Mouse (Mus musculus) mature B cell (primary cell): Measurements from ENCODE around the gene Ecsit.
"Not testable (repeated sequence)": the region's sequence is repeated elsewhere in the genome, so short reads cannot be mapped to it uniquely, and the experiment has no call there.

Experiments
- in situ Hi-C: fragments of 300-500 bp; cut with MboI; formaldehyde crosslinking; loops from 2 replicates; pipeline ENCODE4 v1.14.3; 2019

Gene Ecsit

DNA sequence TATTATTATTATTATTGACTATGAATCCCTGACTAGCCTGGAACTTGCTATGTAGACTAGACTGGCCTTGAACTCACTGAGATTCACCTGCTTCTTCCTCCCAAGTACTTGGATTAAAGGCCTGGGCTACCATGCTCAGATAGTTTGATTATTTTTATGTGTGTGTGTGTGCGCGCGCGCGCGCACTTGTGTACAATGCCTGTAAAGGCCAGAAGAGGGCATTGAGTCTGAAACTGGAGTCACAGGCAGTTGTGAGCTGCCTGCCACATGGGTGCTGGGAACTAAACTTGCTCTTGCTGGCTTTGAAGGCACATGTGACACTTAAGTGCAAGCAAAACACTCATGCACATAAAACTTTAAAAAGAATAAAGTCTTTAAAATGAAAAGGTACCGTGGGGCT lies 4.0 kb upstream of the Ecsit start:
- in situ Hi-C loops, result no loop called here

DNA sequence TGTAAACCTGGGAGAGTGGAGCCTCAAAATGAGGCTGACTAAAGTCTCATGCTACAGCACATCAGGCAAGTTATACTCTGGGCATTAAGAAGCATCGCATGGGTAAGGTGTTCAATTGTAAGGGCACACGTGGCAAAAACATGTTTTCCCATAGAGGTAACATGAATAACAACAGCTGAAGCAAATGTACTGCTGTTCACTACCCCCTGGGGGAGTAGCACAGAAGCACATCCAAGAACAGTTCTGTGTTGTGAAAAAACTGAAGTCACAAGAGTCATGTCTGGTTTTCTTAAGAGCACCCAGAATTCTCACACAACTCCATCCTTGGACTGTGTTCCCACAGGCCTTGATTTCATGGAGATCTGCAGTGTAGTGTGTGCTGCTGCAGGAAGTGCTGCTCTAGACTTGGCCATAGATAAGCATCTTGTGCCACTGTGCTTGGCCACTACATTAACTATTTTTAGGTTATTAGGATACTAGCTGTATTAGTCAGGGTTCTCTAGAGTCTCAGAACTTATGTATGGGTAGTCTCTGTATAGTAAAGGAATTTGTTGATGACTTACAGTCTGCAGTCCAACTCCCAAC lies 1.9 kb upstream of the Ecsit start:
- in situ Hi-C loops, result no loop called here

DNA sequence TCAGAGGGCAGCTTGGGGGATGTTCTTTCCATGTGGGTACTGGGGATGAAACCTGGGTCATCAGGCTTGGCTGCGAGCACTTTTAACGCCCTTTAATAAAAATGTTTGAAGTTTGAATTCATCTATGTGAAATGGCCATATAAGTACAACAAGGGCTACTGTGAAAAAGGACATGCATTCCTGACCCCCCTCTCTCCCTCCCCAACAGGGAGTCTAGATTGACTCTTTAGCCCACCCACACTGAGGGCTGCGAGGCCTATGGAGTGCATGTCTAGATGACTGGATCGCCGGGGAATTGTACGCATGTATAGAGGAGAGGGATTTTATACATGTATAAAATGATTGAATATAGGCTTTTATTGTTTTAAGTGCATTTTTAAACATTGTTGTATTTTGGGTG lies 774 bp upstream of the Ecsit start:
- in situ Hi-C loops, result no loop called here

DNA sequence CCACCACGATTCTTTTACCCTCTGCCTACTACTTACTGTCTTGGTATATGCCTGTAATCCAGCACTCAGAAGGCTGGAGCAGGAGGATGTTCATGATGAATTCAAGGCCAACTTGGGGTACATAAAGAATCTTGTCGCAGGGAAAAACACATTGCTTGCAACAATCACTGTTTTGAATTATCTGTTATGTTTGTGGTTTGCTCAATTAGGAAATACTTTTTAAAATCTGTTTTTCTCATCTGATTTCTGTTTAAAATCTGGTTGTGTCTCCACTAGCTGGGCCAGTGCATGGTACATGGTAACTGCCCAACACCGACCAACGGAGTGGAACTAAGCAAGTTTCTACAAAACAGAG lies 594 bp downstream of the Ecsit start:
- in situ Hi-C loops, result no loop called here

DNA sequence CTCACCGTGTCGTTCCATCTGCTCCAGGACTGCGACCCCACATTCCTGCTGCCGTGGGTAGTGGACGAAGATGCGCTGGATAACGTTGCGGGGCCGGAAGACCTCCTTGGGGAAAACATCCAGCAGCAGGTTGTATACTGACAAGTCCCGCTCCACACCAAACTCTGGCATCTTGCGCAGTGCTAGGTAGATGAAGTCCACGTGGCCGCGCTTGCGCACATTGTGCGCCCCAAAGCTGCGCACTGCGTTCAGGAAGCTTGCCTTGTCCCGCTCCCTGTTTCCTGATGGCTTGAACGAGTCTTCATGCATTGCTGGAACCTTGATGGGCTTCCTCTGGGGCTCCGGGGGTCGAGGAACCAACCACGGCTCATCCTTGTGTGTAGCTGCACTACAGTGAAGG lies 9.0 kb downstream of the Ecsit start:
- in situ Hi-C loops, result no loop called here

DNA sequence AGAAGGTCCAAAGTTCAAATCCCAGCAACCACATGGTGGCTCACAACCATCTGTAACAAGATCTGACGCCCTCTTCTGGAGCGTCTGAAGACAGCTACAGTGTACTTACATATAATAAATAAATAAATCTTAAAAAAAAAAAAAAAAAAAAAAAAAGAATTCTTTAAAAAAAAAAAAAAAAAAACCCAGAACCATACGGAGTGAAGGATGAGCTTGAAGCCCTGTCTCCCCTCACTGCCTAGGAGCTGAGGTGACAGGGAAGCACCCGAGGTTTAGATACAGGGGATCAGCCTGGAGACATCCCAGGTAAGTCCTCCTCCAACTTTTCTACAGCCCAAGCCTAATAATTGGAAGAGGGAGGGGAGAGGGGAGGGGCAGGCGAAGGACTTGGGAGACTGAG lies 9.5 kb downstream of the Ecsit start:
- in situ Hi-C loops, result not testable (repeated sequence)

DNA sequence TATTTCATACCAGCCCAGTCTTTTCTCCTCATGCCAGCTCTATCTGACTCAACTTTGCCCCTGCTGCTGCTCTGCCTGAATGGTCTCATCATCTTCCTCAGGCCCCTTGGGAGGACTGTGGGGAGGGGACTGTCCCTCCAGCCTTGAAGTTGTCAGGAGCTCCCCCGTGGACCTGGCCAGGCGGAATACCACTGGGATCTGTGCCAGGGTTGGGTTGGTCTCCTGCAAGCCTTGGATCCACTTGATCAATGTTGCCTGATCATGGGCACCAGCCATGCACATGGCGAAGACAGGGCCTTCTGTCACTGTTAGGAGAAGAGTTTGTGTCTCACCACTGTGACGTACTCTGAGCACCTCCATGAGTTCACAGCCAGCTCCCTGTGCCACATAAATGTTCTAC lies 13.0 kb downstream of the Ecsit start:
- in situ Hi-C loops, result no loop called here

DNA sequence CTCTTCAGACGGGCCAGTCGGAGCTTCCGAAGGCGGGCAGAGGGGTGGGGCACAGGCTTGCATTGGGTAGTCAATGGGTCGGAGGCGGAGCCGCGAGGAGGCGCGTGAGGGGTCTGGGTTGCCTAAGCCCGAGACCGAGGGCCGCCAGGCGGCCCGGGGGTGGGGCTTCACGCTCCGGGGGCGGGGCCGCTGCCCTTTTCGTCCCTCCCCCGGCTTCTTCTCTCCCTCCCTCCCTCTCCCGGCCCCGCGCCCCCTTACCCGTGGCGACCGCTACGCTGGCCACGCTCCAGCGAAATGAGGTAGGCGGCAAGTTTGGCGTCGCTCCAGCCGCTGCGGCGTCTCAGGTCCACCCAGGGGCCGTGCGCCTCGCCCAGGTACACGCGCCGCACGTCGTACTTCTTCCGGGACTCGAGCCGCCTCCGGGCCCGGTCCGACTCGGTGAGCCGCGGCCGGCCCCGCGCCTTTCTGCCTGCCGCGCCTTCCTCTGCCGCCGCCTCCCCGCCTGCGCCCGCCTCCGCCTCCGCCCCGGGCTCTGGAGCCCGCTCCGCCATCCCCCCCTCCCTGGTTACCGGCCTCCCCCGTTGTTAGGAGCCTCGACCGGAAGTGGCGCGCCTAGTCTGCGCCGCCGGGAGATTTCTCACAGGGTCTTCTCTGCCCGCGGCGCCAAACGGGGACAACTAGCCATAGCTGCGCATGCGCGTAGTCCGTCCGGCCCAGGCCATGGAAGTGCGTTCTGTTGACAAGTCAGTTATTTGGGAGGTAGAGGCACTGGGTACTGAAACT lies 14.3 kb downstream of the Ecsit start, which contains the start of the genes Gm49318 and Zfp653:
TSS of gene Gm49318 (minus strand) at position 469 of the 783 bp plus-strand sequence.
TSS of gene Zfp653 (minus strand) at position 586 of the 783 bp plus-strand sequence.
- in situ Hi-C loops, result no loop called here

DNA sequence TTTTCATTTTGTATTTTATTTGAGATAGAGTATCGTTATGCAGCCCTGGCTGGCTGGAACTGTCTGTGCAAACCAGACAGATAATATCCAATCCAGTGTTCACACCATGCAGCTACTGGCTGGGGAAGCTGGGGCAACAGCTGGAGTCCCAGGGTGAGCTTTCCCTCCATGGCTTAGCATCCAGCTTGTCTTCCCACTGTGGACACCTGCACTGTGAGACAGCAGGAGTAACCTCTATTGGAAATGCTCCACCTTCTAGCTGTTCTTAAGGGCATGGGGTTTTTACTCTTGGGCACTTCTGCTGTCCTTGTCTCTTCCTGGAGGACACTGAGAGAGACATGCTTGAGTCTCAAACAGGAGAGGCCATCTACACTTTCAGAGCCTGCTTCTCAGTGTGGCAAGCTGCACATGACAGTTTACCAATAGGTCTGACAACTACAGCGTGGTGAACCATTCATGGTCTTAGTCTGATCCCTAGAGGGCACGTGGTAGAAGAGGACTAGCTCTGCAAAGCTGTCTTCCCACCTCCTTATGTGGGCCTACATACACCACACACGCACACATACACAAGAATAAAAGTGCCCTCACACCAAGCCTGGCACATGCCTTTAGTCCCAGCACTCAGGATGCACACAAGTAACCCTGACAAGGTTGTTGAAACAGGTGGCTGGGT lies 15.2 kb downstream of the Ecsit start:
- in situ Hi-C loops, result loop anchor here (10.0 kb wide), 1 partner anchor 85 kb away; the partner anchor contains the start of gene Pigyl

DNA sequence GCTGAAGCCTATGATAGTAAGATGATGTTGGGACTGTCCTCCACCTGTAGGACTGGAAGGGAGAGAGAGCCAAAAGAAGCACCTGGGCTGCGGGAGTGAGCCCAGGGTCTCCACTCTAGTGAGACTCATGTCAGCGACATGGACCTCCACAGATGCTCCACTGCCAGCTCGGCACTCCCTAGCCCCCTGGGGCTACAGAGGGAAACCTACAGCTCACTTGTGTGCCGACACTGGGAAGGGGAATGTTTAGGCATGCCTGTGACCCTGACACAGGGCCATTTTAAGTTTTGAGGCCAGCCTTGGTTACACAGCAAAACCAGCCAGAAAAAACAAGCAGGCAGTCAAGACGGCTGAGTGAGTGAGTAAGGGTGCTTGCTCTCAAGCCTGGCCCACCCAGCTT lies 18.0 kb downstream of the Ecsit start:
- in situ Hi-C loops, result loop anchor here (10.0 kb wide), 1 partner anchor 88 kb away; the partner anchor contains the start of gene Pigyl

DNA sequence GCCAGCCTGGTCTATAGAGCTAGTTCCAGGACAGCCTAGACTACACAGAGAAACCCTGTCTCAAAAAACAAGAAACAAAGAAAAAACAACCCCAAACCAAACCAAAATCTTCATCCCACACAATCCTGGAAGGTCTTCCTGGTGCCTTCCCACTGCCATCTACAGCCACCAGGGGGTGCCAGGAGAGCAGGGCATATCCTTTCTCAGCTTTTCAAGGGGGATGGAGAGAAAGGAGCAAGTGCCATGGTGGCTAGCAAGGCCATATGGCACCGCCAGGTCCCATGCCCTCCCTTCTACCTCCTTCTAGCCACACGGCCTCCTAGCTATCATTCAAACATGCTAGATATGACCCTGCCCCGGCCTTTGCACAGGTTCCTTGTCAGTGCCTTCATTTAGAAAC lies 18.8 kb downstream of the Ecsit start:
- in situ Hi-C loops, result loop anchor here (10.0 kb wide), 1 partner anchor 88 kb away; the partner anchor contains the start of gene Pigyl

DNA sequence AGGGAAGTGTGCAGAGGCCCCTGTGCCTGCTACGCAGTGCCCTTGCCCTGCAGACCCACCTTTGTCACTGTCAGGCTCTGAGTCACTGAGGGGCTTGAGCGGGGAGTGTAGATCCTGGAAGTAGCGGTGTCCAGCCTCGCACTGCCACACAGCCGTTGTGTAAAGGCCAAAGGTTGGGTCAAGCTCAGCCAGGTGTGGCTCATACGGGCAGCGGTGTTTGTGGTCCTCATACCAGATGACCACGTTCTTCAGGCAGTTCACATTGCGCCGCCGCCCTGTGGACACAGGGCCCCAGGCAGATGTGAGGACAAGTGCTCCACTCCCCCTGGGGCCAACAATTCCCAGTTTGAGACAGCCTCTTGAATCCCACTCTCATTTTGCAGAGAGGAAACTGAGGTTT lies 19.6 kb downstream of the Ecsit start:
- in situ Hi-C loops, result loop anchor here (10.0 kb wide), 1 partner anchor 89 kb away; the partner anchor contains the start of gene Pigyl

DNA sequence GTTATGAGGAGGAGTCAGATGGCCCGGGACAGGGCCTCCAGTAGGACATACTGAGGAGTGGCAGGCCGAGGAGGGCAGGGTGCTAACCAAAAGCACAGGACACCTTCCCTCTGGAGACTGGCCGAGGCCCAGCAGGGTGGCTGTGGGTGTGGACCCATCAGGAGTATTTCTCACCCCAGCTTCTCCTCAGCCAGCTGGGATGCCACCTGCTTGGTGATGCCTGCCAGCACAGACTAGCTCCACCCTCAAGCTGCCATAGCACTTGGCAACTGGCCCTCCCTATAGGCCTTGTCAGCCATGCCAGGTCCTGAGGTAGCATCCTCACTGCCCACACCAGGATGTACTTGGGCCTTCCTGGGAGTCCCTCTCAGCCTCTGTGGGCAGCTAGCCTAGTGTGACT lies 20.9 kb downstream of the Ecsit start:
- in situ Hi-C loops, result loop anchor here (10.0 kb wide), 1 partner anchor 90 kb away; the partner anchor contains the start of gene Pigyl

DNA sequence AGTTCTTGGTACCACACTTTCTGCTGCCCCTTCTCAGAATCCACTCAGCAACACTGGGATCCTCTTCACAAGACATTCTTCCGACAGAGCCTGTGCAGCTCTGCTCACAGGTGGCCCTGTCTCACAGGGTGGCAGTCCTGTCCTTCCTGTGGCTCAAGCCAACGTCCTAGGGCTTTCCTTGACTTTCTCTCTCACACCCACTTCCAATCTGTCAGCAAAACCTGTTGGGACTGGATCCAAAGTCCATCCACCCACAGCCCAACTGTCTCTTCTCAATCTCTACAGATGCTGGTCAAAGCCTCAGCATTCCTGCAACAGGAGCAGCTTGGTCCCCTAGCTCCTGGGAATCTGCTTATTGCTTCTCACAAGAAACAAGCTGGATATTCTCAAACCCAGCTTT lies 23.9 kb downstream of the Ecsit start:
- in situ Hi-C loops, result loop anchor here (10.0 kb wide), 1 partner anchor 93 kb away; the partner anchor contains the start of gene Pigyl

DNA sequence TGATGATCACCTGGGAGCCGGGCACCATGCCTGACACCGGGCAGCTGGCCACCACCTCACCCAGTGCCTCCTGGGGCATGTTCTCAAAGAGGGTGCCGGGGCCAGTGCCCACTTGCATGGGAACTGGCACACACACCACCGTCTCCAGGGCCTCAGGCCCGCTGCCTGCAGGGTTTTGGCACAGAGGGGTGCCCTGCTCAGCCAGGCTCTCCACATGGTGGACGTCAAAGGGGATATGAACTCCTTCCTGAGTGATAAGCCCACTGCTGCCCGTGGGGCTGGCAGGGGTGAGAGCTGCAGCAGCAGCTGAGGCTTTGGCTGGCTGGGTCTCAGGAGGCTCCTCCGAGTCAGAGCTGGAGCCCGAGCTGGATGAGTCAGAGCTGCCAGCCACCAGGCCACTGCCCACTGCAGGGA lies 27.2 kb downstream of the Ecsit start:
- in situ Hi-C loops, result no loop called here

DNA sequence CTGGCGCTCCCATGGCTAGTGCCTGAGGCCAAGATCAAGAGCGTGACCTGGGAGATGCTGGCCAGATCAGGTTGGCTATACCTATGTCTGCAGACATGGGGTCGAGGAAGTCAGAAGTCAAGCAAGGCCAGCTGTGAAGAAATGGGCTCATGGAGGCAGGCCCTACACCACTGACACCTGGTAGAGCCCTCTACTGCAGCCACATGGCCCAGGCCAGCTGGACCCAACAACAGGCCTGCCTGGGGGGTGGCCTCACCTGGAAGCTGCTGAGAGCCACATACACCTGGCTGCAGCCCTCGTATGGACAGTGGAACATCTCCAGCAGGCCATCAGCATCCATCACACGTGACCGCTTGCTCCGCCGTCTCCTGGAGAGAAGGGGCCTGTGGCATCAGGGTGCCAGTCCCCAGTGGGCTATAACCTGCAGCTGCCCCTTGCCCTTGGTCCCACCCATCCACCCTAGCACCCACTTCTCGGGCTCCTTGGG lies 28.2 kb downstream of the Ecsit start:
- in situ Hi-C loops, result no loop called here

DNA sequence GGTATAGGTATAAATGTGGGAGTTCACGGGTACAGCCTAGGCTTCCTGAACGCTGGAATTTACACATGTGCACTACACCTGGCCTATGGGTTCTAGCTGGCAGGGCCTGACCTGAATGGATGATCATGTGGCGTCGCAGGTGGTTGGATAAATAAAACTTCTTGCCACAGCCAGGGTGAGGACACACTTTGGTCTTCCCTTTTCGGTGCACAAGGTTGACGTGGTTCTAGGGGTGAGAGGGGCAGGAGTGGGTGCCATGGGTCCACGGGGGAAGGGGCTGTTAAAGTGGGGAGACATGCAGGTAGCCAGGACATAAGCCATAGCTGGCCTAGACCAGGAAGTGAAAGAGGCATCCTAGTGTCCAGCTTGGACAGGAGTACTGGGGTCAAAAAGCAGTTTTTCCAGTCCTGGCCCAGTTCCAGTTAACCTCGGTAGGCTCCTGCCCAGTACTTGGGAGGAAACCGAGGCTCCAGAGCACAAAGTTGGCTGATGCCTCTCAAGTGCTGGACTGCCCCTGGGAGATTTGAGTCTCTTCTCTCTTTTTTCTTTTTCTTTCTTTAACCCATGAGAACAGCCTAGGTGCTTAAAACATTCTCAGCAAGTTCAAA lies 28.8 kb downstream of the Ecsit start:
- in situ Hi-C loops, result no loop called here

DNA sequence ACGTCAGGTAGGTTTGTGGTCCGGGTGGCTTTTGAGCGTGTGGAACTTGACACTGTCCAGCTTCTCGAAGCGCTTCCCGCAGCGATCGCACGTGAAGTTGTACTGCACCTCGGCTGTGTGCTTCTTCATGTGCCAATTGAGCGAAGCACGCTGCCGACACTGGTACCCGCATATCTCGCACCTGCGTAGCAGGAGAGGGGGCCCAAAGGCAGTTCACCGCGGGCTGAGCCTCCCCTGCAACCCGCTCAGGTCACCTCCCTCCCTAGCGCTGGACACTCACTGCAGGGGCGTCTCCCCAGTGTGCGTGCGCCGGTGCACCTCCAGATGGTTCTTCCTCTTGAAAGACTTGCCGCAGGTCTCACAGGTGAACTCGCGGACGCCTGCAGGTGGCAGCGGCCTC lies 29.5 kb downstream of the Ecsit start:
- in situ Hi-C loops, result no loop called here

DNA sequence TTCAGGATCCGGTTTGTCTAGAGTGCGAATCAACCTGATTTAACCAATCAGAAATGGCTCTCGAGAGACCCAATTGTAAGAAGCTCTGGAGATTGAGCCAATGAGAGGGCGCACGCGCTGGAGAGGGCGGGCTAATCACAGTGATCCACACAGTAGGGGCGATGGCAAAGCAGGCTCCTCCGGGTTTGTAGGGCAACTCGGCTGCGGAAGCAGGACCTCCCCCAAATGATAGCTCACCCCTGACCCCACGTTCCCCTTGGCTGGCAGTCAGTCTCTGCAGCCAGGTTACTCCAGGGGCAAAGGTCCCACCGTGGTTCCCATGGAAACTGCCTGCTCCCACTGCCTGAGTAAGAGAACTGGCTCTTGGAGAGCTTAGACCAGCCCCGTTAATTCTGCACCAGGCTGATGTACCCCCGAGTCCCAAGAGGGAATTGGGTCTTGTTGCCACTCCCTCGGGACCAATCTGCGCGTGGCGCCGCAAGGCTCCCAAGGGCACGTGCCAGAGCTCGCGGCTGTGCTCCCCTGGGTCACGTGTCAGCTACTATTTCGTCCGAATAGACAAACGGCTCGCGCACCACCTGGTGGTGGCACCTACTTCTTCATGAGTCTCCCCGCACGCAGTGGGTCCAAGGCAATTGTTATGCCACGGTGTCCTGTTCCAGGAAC lies 30.7 kb downstream of the Ecsit start:
- in situ Hi-C loops, result no loop called here

DNA sequence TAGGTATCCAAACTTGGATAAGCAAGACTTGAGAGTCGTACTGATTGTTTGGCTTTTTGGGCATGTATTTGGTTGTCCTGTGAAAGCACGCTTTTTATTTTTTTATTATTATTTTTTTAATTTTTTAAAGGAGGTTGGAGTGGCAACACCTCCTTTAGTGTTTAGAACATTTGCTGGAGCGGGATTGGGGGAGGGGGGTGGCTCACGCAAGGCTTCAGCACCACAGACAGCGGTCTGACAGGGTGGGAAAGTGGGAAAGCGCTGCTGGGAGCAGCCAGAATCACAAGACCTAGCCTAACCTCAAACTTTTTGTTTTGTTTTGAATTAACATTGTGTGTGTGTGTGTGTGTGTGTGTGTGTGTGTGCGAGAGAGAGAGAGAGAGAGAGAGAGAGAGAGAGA lies 31.6 kb downstream of the Ecsit start:
- in situ Hi-C loops, result no loop called here

DNA sequence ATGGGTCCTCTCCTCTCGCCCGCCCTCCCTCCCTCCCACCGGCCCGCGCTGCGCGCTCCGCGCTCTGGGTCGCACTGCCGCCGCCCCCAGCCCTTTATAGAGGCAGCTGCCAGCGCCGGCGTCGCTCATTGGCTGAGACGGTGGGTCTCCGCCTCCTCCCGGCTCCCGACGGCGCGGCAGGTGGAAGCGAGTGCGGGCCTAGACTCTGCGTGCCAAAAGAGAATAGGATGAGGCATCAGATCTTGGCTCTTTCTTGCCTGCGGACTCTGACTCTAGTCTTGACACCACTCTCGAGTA lies 33.3 kb downstream of the Ecsit start, which contains the start of gene Elavl3:
TSS of gene Elavl3 (minus strand) at position 66 of the 297 bp plus-strand sequence.
- in situ Hi-C loops, result no loop called here
